Mouse (Mus musculus) neural tube, embryonic 11.5 days (tissue): ENCODE measurements around the gene Aff3. TPM values are rescaled to one million over a fixed set of nuclear protein-coding genes. Genes with fewer than 3 reads are reported as not detected.

Experiments
- ATAC-seq: fragments of 200-750 bp; cut with Nextera tagmentation; 2 replicates; pipeline ENCODE4 v1.8.0; 2017; ENCODE audit warnings: moderate number of reproducible peaks, mild to moderate bottlenecking, moderate TSS enrichment, moderate library complexity; ENCODE audit not compliant: insufficient read depth, low FRiP score, low TSS enrichment
- DNase-seq: peaks from one replicate; pipeline ENCODE4 v3.0.0-alpha.2; 2015; ENCODE audit warnings: low spot score
- H3K27ac ChIP-seq: fragments of 300-500 bp; sonication (generic); 2 replicates; pipeline ENCODE4 v1.5.1; 2014; ENCODE audit warnings: low read depth, mild to moderate bottlenecking, low read length
- H3K27me3 ChIP-seq: fragments of 300-500 bp; sonication (generic); 2 replicates; pipeline ENCODE4 v1.6.1; 2014; ENCODE audit warnings: mild to moderate bottlenecking, low read length, mixed read lengths; ENCODE audit not compliant: control insufficient read depth, insufficient read depth
- H3K36me3 ChIP-seq: fragments of 300-500 bp; sonication (generic); 2 replicates; pipeline ENCODE4 v1.6.1; 2014; ENCODE audit warnings: mild to moderate bottlenecking, low read length, moderate library complexity, mixed read lengths; ENCODE audit not compliant: control insufficient read depth, insufficient read depth
- H3K4me1 ChIP-seq: fragments of 300-500 bp; sonication (generic); 2 replicates; pipeline ENCODE4 v1.6.1; 2014; ENCODE audit warnings: low read length, mixed read lengths; ENCODE audit not compliant: control insufficient read depth, insufficient read depth
- H3K4me2 ChIP-seq: fragments of 300-500 bp; sonication (generic); 2 replicates; pipeline ENCODE4 v1.6.1; 2014; ENCODE audit warnings: low read depth, mild to moderate bottlenecking, moderate library complexity
- H3K4me3 ChIP-seq: fragments of 300-500 bp; sonication (generic); 2 replicates; pipeline ENCODE4 v1.5.1; 2014; ENCODE audit warnings: low read depth, low read length
- H3K9ac ChIP-seq: fragments of 300-500 bp; sonication (generic); 2 replicates; pipeline ENCODE4 v1.6.1; 2014; ENCODE audit warnings: mild to moderate bottlenecking, low read length
- H3K9me3 ChIP-seq: fragments of 300-500 bp; sonication (generic); 2 replicates; pipeline ENCODE4 v1.6.1; 2016; ENCODE audit warnings: low read length; ENCODE audit not compliant: control insufficient read depth
- WGBS: fragments of 180-500 bp; shearing (Covaris S2); extraction: QIAGEN DNeasy Blood & Tissue Kit; methylation state at CpG from one replicate; pipeline ENCODE4 v1.1.7; 2014; 5-methylcytosine and 5-hydroxymethylcytosine counted together
- polyA plus RNA-seq: library from polyadenylated mRNA; unstranded; fragments of >200 nt; fragmentation: Nextera tagmentation; extraction: Ambion mirVana; gene quantifications from 2 replicates; pipeline ENCODE4 v1.2.1, GENCODE M21; 2014

Aff3 gene
- polyA plus RNA-seq, 1 experiment from 2014 or later: 33.3 TPM

- Histone ChIP-seq H3K9me3 (no peaks in the 10 kb centered on the region), H3K4me3 (no peak overlapping the region), H3K9ac (no peak overlapping the region), H3K4me2 (no peak overlapping the region), H3K27me3 (no peaks in the 10 kb centered on the region), H3K27ac (no peak overlapping the region), H3K36me3 (no peaks in the 10 kb centered on the region), H3K4me1 (no peaks in the 10 kb centered on the region)
- WGBS: 93% methylated on average over 1 of the region's 1 CpGs
- ATAC-seq: no peak
- DNase-seq: no peak
Measured at GRCm38 (mm10) chr1:38286551-38286950, 378.2 kb downstream of the Aff3 start.

GRCm38 (mm10) chr1:38280549-38280948 is 384.2 kb downstream of the Aff3 start:
- ATAC-seq (no peak), DNase-seq (no peak)
- Histone ChIP-seq H3K9me3 (no peaks in the 10 kb centered on the region), H3K27ac (no peak overlapping the region), H3K9ac (no peak overlapping the region), H3K4me3 (no peak overlapping the region), H3K4me2 (no peak overlapping the region), H3K4me1 (no peaks in the 10 kb centered on the region), H3K27me3 (no peaks in the 10 kb centered on the region), H3K36me3 (no peaks in the 10 kb centered on the region)
- 92% methylated on average over 7 of the region's 7 CpGs for WGBS

- no peak for DNase-seq
- Histone ChIP-seq H3K4me3 (no peak overlapping the region), H3K36me3 (peaks cover under 1% of the 10 kb centered on the region; the same call in 1 of the 2 replicates), H3K9me3 (no peaks in the 10 kb centered on the region), H3K9ac (no peak overlapping the region), H3K27me3 (no peaks in the 10 kb centered on the region), H3K27ac (no peak overlapping the region), H3K4me1 (peaks cover 6% of the 10 kb centered on the region), H3K4me2 (no peak overlapping the region)
- ATAC-seq: no peak
- 93% methylated on average over 2 of the region's 2 CpGs for WGBS
Measured at GRCm38 (mm10) chr1:38271312-38271711, 393.4 kb downstream of the Aff3 start.

- ATAC-seq (no peak), DNase-seq (peak; percentile 47)
- WGBS: 49% methylated on average over 20 of the region's 20 CpGs
Measured at GRCm38 (mm10) chr1:38268246-38269042, 396.3 kb downstream of the Aff3 start.

GRCm38 (mm10) chr1:38263251-38263650 is 401.5 kb downstream of the Aff3 start:
- no peak overlapping the region for H3K4me2 ChIP-seq
- DNase-seq (no peak), ATAC-seq (peak; percentile 81; the same call in 1 of the 2 replicates)
- H3K36me3 ChIP-seq: peaks cover 5% of the 10 kb centered on the region; the same call in 1 of the 2 replicates
- H3K27me3 ChIP-seq: no peaks in the 10 kb centered on the region
- H3K9ac ChIP-seq: no peak overlapping the region
- 0 out of 2 replicates have a peak, but pooled peaks cover 3% of the 10 kb centered on the region for H3K9me3 ChIP-seq
- no peak overlapping the region for H3K4me3 ChIP-seq
- H3K4me1 ChIP-seq: peaks cover 18% of the 10 kb centered on the region
- H3K27ac ChIP-seq: 0 out of 2 replicates have a peak overlapping the region, but pooled peaks have one; percentile 53
- WGBS: 45% methylated on average over 8 of the region's 8 CpGs

More at GRCm38 (mm10) chr1:38268246-38269042, 396.3 kb downstream of the Aff3 start:
- H3K9me3 ChIP-seq: 0 out of 2 replicates have a peak, but pooled peaks cover 3% of the 10 kb centered on the region
- H3K4me1 ChIP-seq: peaks cover 9% of the 10 kb centered on the region
- peaks cover 5% of the 10 kb centered on the region; the same call in 1 of the 2 replicates for H3K36me3 ChIP-seq
- no peaks in the 10 kb centered on the region for H3K27me3 ChIP-seq
- H3K4me3 ChIP-seq: no peak overlapping the region
- H3K27ac ChIP-seq: peak overlapping the region; percentile 56
- H3K4me2 ChIP-seq: no peak overlapping the region
- no peak overlapping the region for H3K9ac ChIP-seq

GRCm38 (mm10) chr1:38262362-38263154 is 402.2 kb downstream of the Aff3 start:
- Histone ChIP-seq H3K9ac (no peak overlapping the region), H3K4me3 (no peak overlapping the region), H3K27me3 (no peaks in the 10 kb centered on the region), H3K27ac (0 out of 2 replicates have a peak overlapping the region, but pooled peaks have one; percentile 7), H3K9me3 (0 out of 2 replicates have a peak, but pooled peaks cover 3% of the 10 kb centered on the region), H3K4me1 (peaks cover 15% of the 10 kb centered on the region), H3K36me3 (peaks cover 5% of the 10 kb centered on the region; the same call in 1 of the 2 replicates), H3K4me2 (no peak overlapping the region)
- DNase-seq (peak; percentile 39), ATAC-seq (peak; percentile 31; the same call in 1 of the 2 replicates)
- 58% methylated on average over 11 of the region's 11 CpGs for WGBS

GRCm38 (mm10) chr1:38261076-38261475 is 403.7 kb downstream of the Aff3 start:
- Histone ChIP-seq H3K9me3 (0 out of 2 replicates have a peak, but pooled peaks cover 3% of the 10 kb centered on the region), H3K4me2 (no peak overlapping the region), H3K4me1 (peaks cover 15% of the 10 kb centered on the region), H3K9ac (no peak overlapping the region), H3K4me3 (no peak overlapping the region), H3K36me3 (peaks cover 2% of the 10 kb centered on the region; the same call in 1 of the 2 replicates), H3K27ac (no peak overlapping the region), H3K27me3 (no peaks in the 10 kb centered on the region)
- DNase-seq (no peak), ATAC-seq (no peak)
- 75% methylated on average over 5 of the region's 5 CpGs for WGBS

GRCm38 (mm10) chr1:38259541-38260338 is 405.0 kb downstream of the Aff3 start:
- 0 out of 2 replicates have a peak, but pooled peaks cover 3% of the 10 kb centered on the region for H3K9me3 ChIP-seq
- 69% methylated on average over 10 of the region's 10 CpGs for WGBS
- no peak overlapping the region for H3K4me2 ChIP-seq
- H3K27ac ChIP-seq: no peak overlapping the region
- H3K9ac ChIP-seq: no peak overlapping the region
- no peaks in the 10 kb centered on the region for H3K27me3 ChIP-seq
- no peak overlapping the region for H3K4me3 ChIP-seq
- DNase-seq (peak; percentile 21), ATAC-seq (no peak)
- H3K4me1 ChIP-seq: peaks cover 15% of the 10 kb centered on the region
- no peaks in the 10 kb centered on the region for H3K36me3 ChIP-seq
